Mouse (Mus musculus) forebrain, embryonic 15.5 days (tissue): ENCODE measurements at regions not wholly inside any gene's neighbourhood (a gene's known extent, or its start where the extent isn't known, plus 50 kb on each side); places are given as distances from the start of the nearest gene placed in this dataset.
A peak's percentile ranks its signal among the peaks of the same experiment; 100 is the strongest.

Experiments used
- ATAC-seq: fragments of 200-750 bp; cut with Nextera tagmentation; replicated peaks from 2 replicates; pipeline ENCODE4 v1.8.0; 2017; ENCODE audit warnings: mild to moderate bottlenecking, moderate TSS enrichment, moderate library complexity
- H3K27ac ChIP-seq: fragments of 300-500 bp; sonication (generic); replicated peaks from 2 replicates; pipeline ENCODE4 v1.5.1; 2015; ENCODE audit warnings: mild to moderate bottlenecking, inconsistent platforms
- H3K27me3 ChIP-seq: fragments of 300-500 bp; sonication (generic); 2 replicates; pipeline ENCODE4 v1.6.1; 2015; ENCODE audit warnings: inconsistent platforms
- H3K36me3 ChIP-seq: fragments of 300-500 bp; sonication (generic); 2 replicates; pipeline ENCODE4 v1.6.1; 2015; ENCODE audit warnings: mild to moderate bottlenecking, inconsistent platforms
- H3K4me1 ChIP-seq: fragments of 300-500 bp; sonication (generic); 2 replicates; pipeline ENCODE4 v1.6.1; 2015; ENCODE audit warnings: inconsistent platforms
- H3K4me2 ChIP-seq: fragments of 300-500 bp; sonication (generic); replicated peaks from 2 replicates; pipeline ENCODE4 v1.6.1; 2015; ENCODE audit warnings: mild to moderate bottlenecking, inconsistent platforms
- H3K4me3 ChIP-seq: fragments of 300-500 bp; sonication (generic); 2 replicates; pipeline ENCODE4 v1.5.1; 2015; ENCODE audit warnings: mild to moderate bottlenecking, inconsistent platforms
- H3K9ac ChIP-seq: fragments of 300-500 bp; sonication (generic); replicated peaks from 2 replicates; pipeline ENCODE4 v1.6.1; 2015; ENCODE audit warnings: mild to moderate bottlenecking, inconsistent platforms
- H3K9me3 ChIP-seq: fragments of 300-500 bp; sonication (generic); 2 replicates; pipeline ENCODE4 v1.6.1; 2016; ENCODE audit warnings: inconsistent platforms
- WGBS: fragments of 180-500 bp; shearing (Covaris S2); methylation state at CpG from one replicate; pipeline ENCODE4 v1.1.7; 2015; ENCODE audit warnings: mixed read lengths; 5-methylcytosine and 5-hydroxymethylcytosine counted together

DNA sequence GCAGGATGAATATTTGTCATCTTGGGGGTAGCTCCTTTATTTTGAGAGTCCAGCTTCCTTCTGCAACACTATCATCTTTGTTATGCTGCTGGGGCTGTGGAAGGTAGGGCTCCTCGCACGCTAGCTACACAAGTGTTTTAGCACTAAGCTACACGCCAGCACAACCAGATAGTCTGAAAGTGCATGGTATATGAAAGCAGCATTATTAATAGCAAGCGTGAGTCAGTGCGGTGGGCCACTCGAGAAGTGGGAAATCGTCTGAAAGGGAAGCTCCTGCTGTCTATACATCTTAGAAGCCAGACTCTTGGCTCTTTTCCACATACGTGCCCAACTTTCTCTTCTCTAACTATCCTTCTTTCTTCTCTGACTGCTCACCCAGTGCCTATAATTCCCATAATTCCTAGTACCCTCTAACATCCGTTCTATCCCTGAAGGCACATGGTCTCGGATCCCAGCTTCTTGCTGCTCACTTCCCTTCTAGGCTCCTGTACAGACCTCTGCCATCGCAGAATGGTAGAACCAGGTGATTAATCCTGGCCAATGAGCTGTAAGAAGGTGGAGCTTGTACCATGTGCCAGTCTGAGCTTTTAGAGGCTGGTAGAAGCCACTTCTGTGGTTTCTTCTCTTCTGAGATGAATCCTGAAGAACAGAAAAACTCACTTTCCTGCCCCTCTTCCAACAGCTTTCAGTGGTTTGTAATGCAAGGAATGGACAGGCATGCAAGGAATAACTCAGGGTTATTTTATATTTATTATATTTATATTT is 55.5 kb downstream of the E030025P04Rik start:
- H3K36me3 ChIP-seq, result no peaks in the 10 kb centered on the region
- H3K4me2 ChIP-seq, result no peak overlapping the region
- H3K9ac ChIP-seq, result no peak overlapping the region
- ATAC-seq, result no peak
- H3K9me3 ChIP-seq, result no peaks in the 10 kb centered on the region
- H3K4me3 ChIP-seq, result no peak overlapping the region
- WGBS, result 82% methylated on average over 11 of the region's 11 CpGs
- H3K27me3 ChIP-seq, result no peaks in the 10 kb centered on the region
- H3K4me1 ChIP-seq, result no peaks in the 10 kb centered on the region
- H3K27ac ChIP-seq, result no peak overlapping the region

DNA sequence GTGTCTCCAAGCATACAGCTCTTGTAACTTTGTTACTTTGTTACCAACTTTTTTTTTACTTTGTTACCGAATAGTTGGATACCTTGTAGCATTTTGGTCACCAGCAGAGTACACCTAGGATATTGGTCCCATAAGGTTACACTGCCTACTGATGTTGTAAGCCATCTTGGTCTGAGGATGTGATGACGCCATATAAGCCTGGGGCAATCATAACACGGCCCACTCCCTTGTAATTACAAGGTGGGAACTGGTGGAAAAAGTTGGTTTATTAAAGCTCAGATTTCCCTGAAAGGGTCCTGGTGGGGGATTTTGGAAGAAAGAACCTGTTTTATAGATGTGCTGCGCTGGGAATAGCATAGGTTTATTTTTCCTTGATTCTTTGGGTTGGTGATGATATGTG is 62.2 kb downstream of the E030025P04Rik start:
- no peak overlapping the region for H3K27ac ChIP-seq
- 95% methylated on average over 4 of the region's 4 CpGs for WGBS

DNA sequence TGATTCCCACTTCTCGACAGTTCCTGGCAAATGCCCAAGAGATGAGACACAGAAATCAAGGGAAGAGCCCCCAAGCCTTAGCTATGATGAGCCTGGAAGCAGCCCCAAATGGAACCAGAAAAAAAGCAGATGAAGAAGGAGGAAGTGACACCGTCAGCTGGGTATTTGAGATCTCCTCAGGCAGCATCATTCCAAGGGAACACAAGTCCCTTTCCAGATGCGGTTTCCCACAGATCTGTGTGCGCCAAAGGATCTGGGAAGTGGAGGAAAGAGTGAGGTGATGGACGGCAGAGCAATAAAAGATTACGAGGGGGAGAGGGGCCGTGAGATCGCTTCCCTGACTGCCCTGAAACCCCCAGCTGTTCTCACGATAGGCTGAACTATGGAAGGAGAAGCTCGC is 62.7 kb downstream of the E030025P04Rik start:
- WGBS, result 81% methylated on average over 10 of the region's 10 CpGs
- Histone ChIP-seq H3K4me1 (no peaks in the 10 kb centered on the region), H3K27ac (no peak overlapping the region), H3K27me3 (no peaks in the 10 kb centered on the region), H3K9me3 (no peaks in the 10 kb centered on the region), H3K4me3 (no peak overlapping the region), H3K36me3 (no peaks in the 10 kb centered on the region), H3K9ac (no peak overlapping the region), H3K4me2 (no peak overlapping the region)
- ATAC-seq, result no peak

More for the DNA sequence above, 62.2 kb downstream of the E030025P04Rik start:
- Histone ChIP-seq H3K27me3 (no peaks in the 10 kb centered on the region), H3K9ac (no peak overlapping the region), H3K4me2 (no peak overlapping the region), H3K36me3 (no peaks in the 10 kb centered on the region), H3K9me3 (no peaks in the 10 kb centered on the region), H3K4me3 (no peak overlapping the region), H3K4me1 (no peaks in the 10 kb centered on the region)
- ATAC-seq, result no peak

DNA sequence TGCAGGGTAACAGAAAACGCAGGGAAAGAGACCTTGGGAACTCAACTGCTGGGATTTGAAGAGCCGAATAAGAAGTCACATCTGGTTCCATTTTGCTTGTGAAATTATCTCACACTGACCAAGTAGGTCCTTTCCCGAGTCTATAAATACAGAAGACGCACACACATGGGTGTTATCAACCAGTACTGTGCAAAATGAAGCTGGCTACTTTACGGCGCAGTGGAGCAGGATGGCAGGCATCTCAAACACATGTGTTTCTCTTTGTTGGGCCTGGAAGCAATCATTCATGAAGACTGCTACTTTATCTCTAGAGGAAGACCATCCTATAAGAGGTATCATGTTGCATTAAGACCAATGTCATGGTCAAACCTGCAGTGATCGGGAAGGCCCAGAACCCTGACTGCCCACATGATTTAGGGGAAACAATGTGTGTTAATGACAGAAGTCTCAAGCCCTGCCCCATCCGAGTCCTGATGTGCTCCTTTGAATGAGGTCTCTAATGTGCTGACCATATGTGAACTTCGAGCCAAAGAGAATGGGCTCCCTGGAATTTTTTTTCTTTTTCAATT is 63.2 kb downstream of the E030025P04Rik start:
- Histone ChIP-seq H3K27ac (no peak overlapping the region), H3K9me3 (no peaks in the 10 kb centered on the region), H3K9ac (no peak overlapping the region), H3K36me3 (no peaks in the 10 kb centered on the region), H3K4me1 (no peaks in the 10 kb centered on the region), H3K4me2 (no peak overlapping the region), H3K4me3 (no peak overlapping the region), H3K27me3 (no peaks in the 10 kb centered on the region)
- WGBS, result 91% methylated on average over 9 of the region's 9 CpGs
- no peak for ATAC-seq

DNA sequence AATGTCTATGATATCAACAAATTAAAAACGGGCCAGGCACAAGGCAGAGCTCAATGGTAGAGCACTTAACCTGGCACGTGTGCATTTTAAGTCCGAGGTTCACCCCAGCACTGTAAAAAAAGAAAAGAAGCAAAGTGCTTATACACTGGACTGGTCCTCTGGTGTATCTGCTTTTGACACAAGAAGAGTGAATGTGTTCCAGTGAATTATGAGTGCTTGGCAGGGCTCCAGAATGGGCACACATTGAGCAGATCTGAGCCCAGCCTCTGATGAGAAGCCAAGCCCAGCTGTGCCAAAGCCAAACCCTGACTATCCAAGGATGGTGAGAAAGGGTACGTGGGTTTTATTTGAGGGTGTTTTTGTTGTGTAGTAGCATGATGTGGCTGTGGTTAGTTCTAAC is 64.7 kb downstream of the E030025P04Rik start:
- no peaks in the 10 kb centered on the region for H3K4me1 ChIP-seq
- H3K27ac ChIP-seq, result no peak overlapping the region
- ATAC-seq, result no peak
- no peaks in the 10 kb centered on the region for H3K27me3 ChIP-seq
- no peaks in the 10 kb centered on the region for H3K36me3 ChIP-seq
- no peak overlapping the region for H3K4me2 ChIP-seq
- WGBS, result 65% methylated on average over 4 of the region's 4 CpGs
- no peak overlapping the region for H3K9ac ChIP-seq
- no peak overlapping the region for H3K4me3 ChIP-seq
- no peaks in the 10 kb centered on the region for H3K9me3 ChIP-seq

DNA sequence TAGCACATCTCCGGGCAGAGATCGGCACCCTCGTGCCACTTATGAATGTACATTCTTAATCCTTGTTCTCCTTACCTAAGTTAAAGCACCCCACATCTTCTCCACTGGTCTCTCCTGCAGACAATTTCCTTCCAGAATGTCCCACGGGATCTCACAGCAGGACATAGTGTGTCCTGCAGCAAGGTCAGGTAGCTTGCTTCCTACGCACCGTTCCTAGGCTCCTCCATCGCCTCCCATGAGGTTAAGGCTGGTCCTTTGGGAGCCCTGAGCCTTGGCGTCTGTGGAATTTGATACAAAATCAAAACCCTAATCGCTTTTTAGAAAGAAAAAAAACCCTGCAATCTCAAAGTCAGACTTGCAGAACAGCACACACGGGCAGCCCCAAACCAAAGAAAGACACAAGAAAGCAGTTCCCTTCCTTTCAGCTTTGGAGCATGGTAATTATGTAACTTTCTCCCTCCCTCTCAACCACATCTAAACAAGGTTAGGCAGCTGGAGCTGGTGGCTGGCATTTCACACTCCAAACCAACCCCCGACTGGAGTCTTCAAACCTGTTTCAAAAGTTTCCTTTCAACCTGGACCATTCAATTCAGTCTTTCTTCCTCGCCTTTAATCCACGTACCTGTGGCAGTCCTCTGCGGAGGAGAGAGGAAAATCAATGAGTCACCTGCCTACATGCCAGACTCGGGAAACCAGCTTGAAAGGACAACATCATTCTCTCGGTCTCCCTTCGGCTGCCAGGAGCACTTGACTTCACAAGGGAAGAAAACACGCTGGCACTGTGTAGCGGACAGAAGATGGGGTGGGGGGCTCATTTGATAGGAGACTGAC is 67.4 kb downstream of the E030025P04Rik start:
- no peaks in the 10 kb centered on the region for H3K9me3 ChIP-seq
- no peak for ATAC-seq
- H3K4me1 ChIP-seq, result peaks cover 2% of the 10 kb centered on the region; the same call in 1 of the 2 replicates
- no peak overlapping the region for H3K27ac ChIP-seq
- H3K9ac ChIP-seq, result no peak overlapping the region
- no peak overlapping the region for H3K4me2 ChIP-seq
- H3K36me3 ChIP-seq, result no peaks in the 10 kb centered on the region
- WGBS, result 78% methylated on average over 19 of the region's 19 CpGs
- no peak overlapping the region for H3K4me3 ChIP-seq
- H3K27me3 ChIP-seq, result no peaks in the 10 kb centered on the region

DNA sequence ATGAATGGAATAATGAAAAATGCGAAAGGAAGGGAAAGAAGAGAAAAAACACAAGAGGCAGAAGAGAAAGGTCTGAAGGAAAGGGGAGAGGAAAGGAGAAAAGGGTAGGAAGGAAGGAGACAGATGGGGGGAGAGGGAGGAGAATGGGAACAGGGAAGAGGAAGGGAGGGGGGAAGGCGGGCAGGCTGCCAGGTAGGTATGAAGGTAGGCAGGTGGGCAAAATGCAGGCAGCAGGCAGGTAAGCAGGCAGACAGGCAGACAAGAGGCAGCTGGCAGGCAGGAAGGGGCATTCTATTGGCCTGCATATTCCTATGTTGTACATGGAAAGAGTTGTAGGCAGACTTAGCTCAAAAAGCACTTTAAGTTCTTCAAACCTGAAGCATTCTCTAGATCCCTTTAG is 72.8 kb downstream of the E030025P04Rik start:
- no peak overlapping the region for H3K4me2 ChIP-seq
- H3K27ac ChIP-seq, result no peak overlapping the region
- peaks cover 15% of the 10 kb centered on the region for H3K4me1 ChIP-seq
- 59% methylated on average over 2 of the region's 2 CpGs for WGBS
- no peak for ATAC-seq
- H3K27me3 ChIP-seq, result no peaks in the 10 kb centered on the region
- H3K9ac ChIP-seq, result no peak overlapping the region
- no peaks in the 10 kb centered on the region for H3K9me3 ChIP-seq
- no peaks in the 10 kb centered on the region for H3K36me3 ChIP-seq
- H3K4me3 ChIP-seq, result no peak overlapping the region

DNA sequence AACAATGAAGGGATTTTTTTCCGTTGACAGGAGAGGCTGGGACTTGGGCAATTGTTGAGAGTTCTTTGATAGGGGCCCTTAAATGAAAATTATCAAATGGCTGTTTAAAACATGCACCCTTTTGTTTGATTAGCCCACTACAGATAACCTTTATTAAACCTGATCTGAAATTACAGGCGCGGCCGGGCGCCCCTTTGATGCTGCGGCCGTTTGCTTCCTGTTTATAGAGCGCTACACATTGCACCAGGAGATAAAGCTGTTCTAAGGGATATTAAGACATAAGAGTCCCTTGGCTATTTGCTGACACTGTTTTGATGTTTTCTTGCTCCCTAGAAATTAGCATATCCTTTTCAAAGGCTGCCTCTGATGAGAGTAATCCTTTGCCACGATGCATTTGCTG is 73.8 kb downstream of the E030025P04Rik start:
- no peak for ATAC-seq
- Histone ChIP-seq H3K27me3 (no peaks in the 10 kb centered on the region), H3K4me3 (no peak overlapping the region), H3K9me3 (no peaks in the 10 kb centered on the region), H3K4me1 (peaks cover 15% of the 10 kb centered on the region), H3K9ac (no peak overlapping the region), H3K36me3 (no peaks in the 10 kb centered on the region), H3K27ac (no peak overlapping the region), H3K4me2 (no peak overlapping the region)
- 42% methylated on average over 9 of the region's 9 CpGs for WGBS

DNA sequence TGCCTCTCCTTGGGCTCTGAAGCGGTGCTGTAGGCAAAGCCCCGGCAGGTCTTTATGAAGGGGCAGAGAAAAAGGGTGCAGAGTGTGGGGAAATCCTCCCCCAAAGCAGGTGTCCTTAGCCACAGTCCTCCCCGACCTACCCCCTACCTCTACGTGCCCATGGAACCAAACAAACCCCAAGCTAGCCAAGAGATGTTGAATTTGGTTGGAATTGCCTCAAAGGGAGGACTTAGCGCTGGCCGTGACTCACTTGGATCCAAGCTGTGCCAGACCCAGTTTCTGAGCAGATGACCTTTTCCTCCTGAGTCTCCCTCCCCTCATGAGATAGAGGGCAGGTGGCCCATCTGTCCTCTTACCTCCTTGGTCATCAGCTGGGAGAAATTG is 74.9 kb downstream of the E030025P04Rik start:
- 62% methylated on average over 6 of the region's 6 CpGs for WGBS
- ATAC-seq, result no peak
- Histone ChIP-seq H3K4me1 (peaks cover 15% of the 10 kb centered on the region), H3K4me3 (no peak overlapping the region), H3K27me3 (no peaks in the 10 kb centered on the region), H3K27ac (no peak overlapping the region), H3K4me2 (no peak overlapping the region), H3K36me3 (no peaks in the 10 kb centered on the region), H3K9me3 (no peaks in the 10 kb centered on the region), H3K9ac (no peak overlapping the region)

DNA sequence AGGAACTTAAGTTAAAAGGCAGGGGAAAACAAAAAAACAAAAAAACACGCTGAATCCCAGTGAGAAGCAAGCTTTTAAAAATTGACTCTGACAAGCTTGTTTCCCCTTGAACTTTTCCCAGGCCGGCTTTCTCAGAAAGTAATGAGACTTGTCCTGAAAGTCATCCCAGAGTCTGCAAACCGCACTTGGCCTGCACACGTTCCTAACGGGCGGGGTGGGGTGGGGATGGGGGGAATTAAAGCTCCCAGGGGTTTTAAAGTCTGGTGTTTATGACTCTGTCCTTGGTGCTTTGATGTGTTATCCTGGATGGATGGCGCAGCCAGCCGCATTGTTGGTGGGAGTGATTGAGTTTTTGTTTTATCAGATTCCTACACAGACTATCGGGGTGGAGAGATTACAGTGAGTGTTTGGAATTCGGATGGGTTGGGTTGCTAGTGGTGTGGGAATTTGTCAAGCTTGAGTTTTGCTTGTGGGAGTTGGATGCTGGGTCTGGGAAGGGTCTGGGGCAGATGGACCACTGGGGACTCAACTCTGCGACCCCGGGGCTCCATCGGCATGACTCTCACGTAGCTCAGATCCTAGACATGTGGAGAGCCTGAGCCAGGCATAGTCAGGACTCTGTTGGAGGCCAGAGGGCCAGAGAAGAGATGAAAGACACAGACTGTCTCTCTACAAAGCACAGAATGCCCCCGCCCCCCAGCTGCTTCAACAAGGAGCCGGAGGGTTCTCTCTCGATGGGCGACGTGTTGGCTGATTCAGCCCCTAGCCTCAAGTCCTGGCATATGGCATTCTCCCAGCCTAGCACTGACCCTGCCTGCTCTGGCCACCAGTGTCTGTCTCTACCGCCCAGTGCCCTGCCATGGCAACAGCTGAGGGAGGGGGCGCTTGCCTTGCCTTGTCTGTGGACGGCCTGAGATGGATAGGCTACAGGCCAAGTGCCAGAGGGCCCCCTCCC is 75.5 kb downstream of the E030025P04Rik start:
- peak overlapping the region; percentile 10; the same call in 1 of the 2 replicates for H3K27ac ChIP-seq
- ATAC-seq, result peak; percentile 80
- 45% methylated on average over 19 of the region's 22 CpGs for WGBS
- no peaks in the 10 kb centered on the region for H3K36me3 ChIP-seq
- no peaks in the 10 kb centered on the region for H3K9me3 ChIP-seq
- H3K4me2 ChIP-seq, result no peak overlapping the region
- H3K4me1 ChIP-seq, result peaks cover 15% of the 10 kb centered on the region
- H3K4me3 ChIP-seq, result no peak overlapping the region
- H3K27me3 ChIP-seq, result no peaks in the 10 kb centered on the region
- H3K9ac ChIP-seq, result no peak overlapping the region

DNA sequence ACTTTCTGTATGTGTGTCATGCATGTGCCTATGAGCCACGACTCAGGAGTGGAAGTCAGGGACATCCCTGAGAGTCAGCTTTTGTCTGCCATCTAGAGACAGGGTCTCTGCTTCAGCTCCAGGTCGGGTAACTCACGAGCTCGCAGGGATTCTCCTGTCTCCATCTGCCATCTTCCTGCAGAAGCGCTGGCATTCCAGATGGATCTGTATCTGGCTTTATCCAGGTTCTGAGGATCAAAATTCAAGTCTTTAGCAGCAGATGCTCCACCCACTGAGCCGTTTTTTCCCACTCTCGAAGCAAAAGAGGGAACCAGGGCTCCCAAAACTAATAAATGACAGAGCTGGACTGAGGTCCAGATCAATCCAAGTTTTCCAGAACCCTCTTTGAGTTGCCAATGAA is 76.4 kb downstream of the E030025P04Rik start:
- Histone ChIP-seq H3K36me3 (no peaks in the 10 kb centered on the region), H3K27ac (no peak overlapping the region), H3K4me3 (no peak overlapping the region), H3K27me3 (no peaks in the 10 kb centered on the region), H3K9me3 (no peaks in the 10 kb centered on the region), H3K4me1 (peaks cover 15% of the 10 kb centered on the region), H3K4me2 (no peak overlapping the region), H3K9ac (no peak overlapping the region)
- WGBS, result 71% methylated on average over 7 of the region's 7 CpGs
- ATAC-seq, result no peak
